Mouse (Mus musculus) spleen, adult 2 months (tissue): ENCODE measurements at regions not wholly inside any gene's neighbourhood (a gene's known extent, or its start where the extent isn't known, plus 50 kb on each side); places are given as distances from the start of the nearest gene placed in this dataset.

Experiments
- DNase-seq, 2 experiments: peaks; one replicate each; pipeline versions ENCODE4 v3.0.0 to v3.0.0-alpha.2; 2012 to 2021; ENCODE audit warnings: low spot score in 2 of 2, low read depth in 1 of 2
- H3K27ac ChIP-seq: fragments of 200-500 bp; 2 replicates; pipeline ENCODE4 v1.5.1; 2012; ENCODE audit warnings: low read length, inconsistent platforms; ENCODE audit not compliant: insufficient read depth
- H3K27me3 ChIP-seq: fragments of 200-500 bp; 2 replicates; pipeline ENCODE4 v1.6.1; 2012; ENCODE audit warnings: mild to moderate bottlenecking, moderate library complexity, low read length, inconsistent platforms; ENCODE audit not compliant: control insufficient read depth, insufficient read depth
- H3K36me3 ChIP-seq: fragments of 200-500 bp; 2 replicates; pipeline ENCODE4 v1.6.1; 2012; ENCODE audit warnings: mild to moderate bottlenecking, low read length, inconsistent platforms; ENCODE audit not compliant: control insufficient read depth, insufficient read depth
- H3K4me1 ChIP-seq: fragments of 200-500 bp; 2 replicates; pipeline ENCODE4 v1.6.1; 2011; ENCODE audit warnings: inconsistent platforms; ENCODE audit not compliant: control insufficient read depth, insufficient read depth, insufficient read length
- H3K4me3 ChIP-seq: fragments of 200-500 bp; 2 replicates; pipeline ENCODE4 v1.5.1; 2011; ENCODE audit warnings: mild to moderate bottlenecking, inconsistent platforms; ENCODE audit not compliant: insufficient read depth, insufficient read length; ENCODE audit errors: extremely low read depth
- CTCF ChIP-seq: fragments of 200-500 bp; IDR thresholded peaks from 2 replicates; pipeline ENCODE4 v1.5.1; 2011; ENCODE audit warnings: mild to moderate bottlenecking, inconsistent platforms; ENCODE audit not compliant: insufficient read depth, insufficient read length, insufficient replicate concordance; ENCODE audit errors: extremely low read depth
- POLR2A ChIP-seq: fragments of 200-500 bp; IDR thresholded peaks from 2 replicates; pipeline ENCODE4 v1.6.1; 2011; ENCODE audit warnings: low read depth, low read length, inconsistent platforms
- WGBS: fragments of 180-500 bp; shearing (Covaris S2); methylation state at CpG from one replicate; pipeline ENCODE4 v1.1.7; 2018; 5-methylcytosine and 5-hydroxymethylcytosine counted together

- no peaks in the 10 kb centered on the region for H3K27me3 ChIP-seq
- H3K27ac ChIP-seq: no peak overlapping the region
- TF ChIP-seq CTCF: no peak
- no peak for TF ChIP-seq POLR2A
- no peak for DNase-seq
- H3K4me1 ChIP-seq: no peaks in the 10 kb centered on the region
- H3K4me3 ChIP-seq: no peak overlapping the region
- WGBS: 33% methylated on average over 11 of the region's 11 CpGs
- H3K36me3 ChIP-seq: no peaks in the 10 kb centered on the region
Measured at GRCm38 (mm10) chr9:41611534-41612451, 450.3 kb upstream of the Ubash3b start.

DNA sequence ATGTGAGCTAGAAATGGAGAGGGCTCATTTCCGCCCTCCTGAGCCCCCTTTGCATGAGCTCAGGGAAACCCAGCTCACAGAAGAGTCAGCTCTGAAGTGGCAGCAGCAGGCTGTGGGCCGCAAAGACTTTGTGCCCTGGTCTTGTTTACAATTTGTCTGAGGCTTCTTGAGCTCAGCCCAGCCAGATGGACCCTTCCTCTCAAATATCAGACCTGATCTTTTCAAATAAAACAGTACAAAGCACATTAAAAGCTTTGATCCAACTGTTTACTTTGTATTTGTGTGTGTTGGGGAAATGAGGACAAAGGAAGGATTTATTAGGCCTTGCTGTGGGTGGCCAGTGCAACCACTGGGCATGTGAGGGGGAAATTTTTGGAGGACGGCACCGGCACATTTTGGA, 448.9 kb upstream of the Ubash3b start:
- Histone ChIP-seq H3K27me3 (no peaks in the 10 kb centered on the region), H3K4me1 (no peaks in the 10 kb centered on the region), H3K27ac (no peak overlapping the region), H3K36me3 (no peaks in the 10 kb centered on the region), H3K4me3 (no peak overlapping the region)
- 80% methylated on average over 4 of the region's 4 CpGs for WGBS
- DNase-seq: no peak
- TF ChIP-seq POLR2A (no peak), CTCF (no peak)

- Histone ChIP-seq H3K27me3 (no peaks in the 10 kb centered on the region), H3K4me1 (no peaks in the 10 kb centered on the region), H3K36me3 (no peaks in the 10 kb centered on the region), H3K4me3 (no peak overlapping the region), H3K27ac (no peak overlapping the region)
- TF ChIP-seq CTCF (no peak), POLR2A (no peak)
- WGBS: 93% methylated on average over 1 of the region's 1 CpGs
- DNase-seq: no peak
Measured at GRCm38 (mm10) chr9:41606136-41606535, 444.6 kb upstream of the Ubash3b start.

GRCm38 (mm10) chr9:41604916-41605315, 443.4 kb upstream of the Ubash3b start:
- WGBS: 81% methylated on average over 1 of the region's 1 CpGs
- Histone ChIP-seq H3K4me3 (no peak overlapping the region), H3K27ac (no peak overlapping the region), H3K36me3 (no peaks in the 10 kb centered on the region), H3K27me3 (no peaks in the 10 kb centered on the region), H3K4me1 (no peaks in the 10 kb centered on the region)
- no peak for TF ChIP-seq POLR2A
- TF ChIP-seq CTCF: no peak
- DNase-seq: no peak

DNA sequence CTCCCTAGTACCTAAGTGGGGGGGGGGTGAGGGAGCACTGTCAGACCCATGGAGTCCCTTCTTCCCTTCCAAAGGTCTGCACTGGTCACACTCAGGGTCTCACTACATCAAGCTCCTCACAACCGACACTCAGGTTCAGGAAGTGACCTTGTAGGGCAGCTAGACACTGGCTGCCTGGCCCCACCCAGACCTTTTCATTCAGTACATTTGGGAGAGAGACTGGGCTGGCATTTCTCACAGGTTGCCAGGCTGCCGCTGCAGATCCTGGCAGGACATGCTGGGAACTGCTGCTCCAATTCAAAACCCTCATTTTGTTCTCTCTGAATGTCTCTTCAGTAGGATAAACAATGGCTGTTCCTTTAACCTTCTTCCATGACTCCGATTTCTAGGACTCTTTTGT, 439.3 kb upstream of the Ubash3b start:
- TF ChIP-seq POLR2A: no peak
- no peak for TF ChIP-seq CTCF
- H3K27ac ChIP-seq: no peak overlapping the region
- no peak overlapping the region for H3K4me3 ChIP-seq
- H3K36me3 ChIP-seq: no peaks in the 10 kb centered on the region
- 60% methylated on average over 3 of the region's 3 CpGs for WGBS
- no peaks in the 10 kb centered on the region for H3K4me1 ChIP-seq
- DNase-seq: no peak
- H3K27me3 ChIP-seq: no peaks in the 10 kb centered on the region

DNA sequence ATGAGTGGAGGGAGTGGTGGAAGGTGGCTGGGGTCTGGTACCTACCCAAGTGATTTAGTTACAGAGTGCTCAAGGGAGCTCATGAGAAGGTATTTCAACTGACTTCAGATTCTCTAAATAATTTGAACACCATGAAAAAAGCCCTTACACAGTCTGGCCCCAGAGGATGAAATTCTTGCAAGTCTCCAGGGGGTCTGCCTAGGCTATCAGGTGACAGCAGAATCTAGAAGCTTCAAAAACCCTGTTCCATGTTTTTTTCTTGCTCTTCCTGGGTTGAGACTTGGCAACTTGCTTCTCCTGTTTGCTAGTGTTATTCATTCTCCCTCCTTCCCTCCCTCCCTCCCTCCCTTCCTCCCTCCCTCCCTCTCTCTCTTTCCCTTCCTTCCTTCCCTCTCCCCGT, 438.4 kb upstream of the Ubash3b start:
- Histone ChIP-seq H3K27me3 (no peaks in the 10 kb centered on the region), H3K36me3 (no peaks in the 10 kb centered on the region), H3K4me3 (no peak overlapping the region), H3K4me1 (no peaks in the 10 kb centered on the region), H3K27ac (no peak overlapping the region)
- 23% methylated on average over 1 of the region's 1 CpGs for WGBS
- TF ChIP-seq POLR2A (no peak), CTCF (no peak)
- no peak for DNase-seq

GRCm38 (mm10) chr9:41595749-41596148, 434.3 kb upstream of the Ubash3b start:
- TF ChIP-seq POLR2A: no peak
- TF ChIP-seq CTCF: no peak
- Histone ChIP-seq H3K27me3 (no peaks in the 10 kb centered on the region), H3K4me1 (no peaks in the 10 kb centered on the region), H3K4me3 (no peak overlapping the region), H3K27ac (no peak overlapping the region), H3K36me3 (no peaks in the 10 kb centered on the region)
- WGBS: 70% methylated on average over 5 of the region's 5 CpGs
- no peak for DNase-seq
